Mouse (Mus musculus) bone marrow macrophage, adult 2 months (primary cell): ENCODE data around the gene Mdm4.

Experiments
- CTCF ChIP-seq: IDR thresholded peaks from 2 replicates; pipeline ENCODE4 v1.5.1; 2012; ENCODE audit warnings: low read depth, mild to moderate bottlenecking, low read length, moderate library complexity
- POLR2A ChIP-seq: IDR thresholded peaks from 2 replicates; pipeline ENCODE4 v1.6.1; 2012; ENCODE audit warnings: mild to moderate bottlenecking, low read depth, low read length, borderline replicate concordance

GRCm38 (mm10) chr1:132937296-132938030, 92.9 kb downstream of the Mdm4 start:
- no peak for TF ChIP-seq POLR2A
- TF ChIP-seq CTCF, result no peak
